Mouse (Mus musculus) heart, postnatal 0 days (tissue): ENCODE measurements around the gene Prc1.

Experiments used
- CTCF ChIP-seq: IDR thresholded peaks from 2 replicates; pipeline ENCODE4 v1.5.1; 2016; ENCODE audit warnings: antibody characterized with exemption, control low read depth, low read depth
- EP300 ChIP-seq: IDR thresholded peaks from 2 replicates; pipeline ENCODE4 v1.6.1; 2016; ENCODE audit warnings: antibody characterized with exemption, low read depth

- TF ChIP-seq EP300 (no peak), CTCF (peak; percentile 69)
These were observed 46.5 kb downstream of the Prc1 start, which contains the start of gene Unc45a for GRCm38 (mm10) chr7:80340793-80341192.
